Mouse (Mus musculus): ENCODE data around the gene Barx1. TPM values are rescaled to one million over a fixed set of nuclear protein-coding genes. Genes with fewer than 3 reads are reported as not detected.

Gene Barx1
- polyA plus RNA-seq, 1 experiment from 2014 or later: not detected

GRCm38 (mm10) chr13:48706385-48706951, 43.7 kb downstream of the Barx1 start:
- peak overlapping the region; percentile 63 for H3K4me2 ChIP-seq (ENCODE audit: low read length)
- DNase-seq (ENCODE audit: low spot score) (peak; percentile 47), ATAC-seq (replicated peaks; ENCODE audit: low FRiP score, low read depth) (no peak; the same call in 1 of the 2 replicates)
- H3K4me3 ChIP-seq (replicated peaks; ENCODE audit: low read depth, low read length): peak overlapping the region; percentile 39
- H3K36me3 ChIP-seq (ENCODE audit: insufficient read depth, low read length): no peaks in the 10 kb centered on the region
- no peaks in the 10 kb centered on the region for H3K27me3 ChIP-seq (ENCODE audit: insufficient read depth, low read length)
- 3% methylated on average over 21 of the region's 21 CpGs for WGBS
- no peaks in the 10 kb centered on the region for H3K9me3 ChIP-seq (replicated peaks; ENCODE audit: low read length)
- no peak overlapping the region for H3K27ac ChIP-seq
- H3K9ac ChIP-seq (ENCODE audit: low read depth, low read length): peak overlapping the region; percentile 40; the same call in 1 of the 2 replicates
- H3K4me1 ChIP-seq (replicated peaks; ENCODE audit: insufficient read depth, low read length): 0 out of 2 replicates have a peak, but pooled peaks cover 3% of the 10 kb centered on the region
- no peak for TF ChIP-seq CTCF (IDR thresholded peaks at IDR 0.05; ENCODE audit: low read depth)

- no peak for ATAC-seq (replicated peaks; ENCODE audit: low FRiP score, low read depth)
- 81% methylated on average over 2 of the region's 2 CpGs for WGBS
Measured at GRCm38 (mm10) chr13:48712675-48713074, 49.9 kb downstream of the Barx1 start.

GRCm38 (mm10) chr13:48716075-48716474, 53.3 kb downstream of the Barx1 start:
- no peak overlapping the region for H3K9ac ChIP-seq (ENCODE audit: low read depth, low read length)
- DNase-seq (ENCODE audit: low spot score): no peak
- no peak for ATAC-seq (replicated peaks; ENCODE audit: low FRiP score, low read depth)
- H3K27ac ChIP-seq: no peak overlapping the region
- H3K9me3 ChIP-seq (replicated peaks; ENCODE audit: low read length): no peaks in the 10 kb centered on the region
- H3K36me3 ChIP-seq (ENCODE audit: insufficient read depth, low read length): no peaks in the 10 kb centered on the region
- no peak overlapping the region for H3K4me2 ChIP-seq (ENCODE audit: low read length)
- 54% methylated on average over 4 of the region's 4 CpGs for WGBS
- H3K27me3 ChIP-seq (ENCODE audit: insufficient read depth, low read length): no peaks in the 10 kb centered on the region
- no peaks in the 10 kb centered on the region for H3K4me1 ChIP-seq (replicated peaks; ENCODE audit: insufficient read depth, low read length)
- TF ChIP-seq CTCF (IDR thresholded peaks at IDR 0.05; ENCODE audit: low read depth): peak; percentile 58; the same call in 1 of the 2 replicates
- no peak overlapping the region for H3K4me3 ChIP-seq (replicated peaks; ENCODE audit: low read depth, low read length)

More at GRCm38 (mm10) chr13:48712675-48713074, 49.9 kb downstream of the Barx1 start:
- Histone ChIP-seq H3K4me2 (ENCODE audit: low read length) (no peak overlapping the region), H3K27ac (no peak overlapping the region), H3K9ac (ENCODE audit: low read depth, low read length) (no peak overlapping the region), H3K9me3 (replicated peaks; ENCODE audit: low read length) (no peaks in the 10 kb centered on the region), H3K36me3 (ENCODE audit: insufficient read depth, low read length) (no peaks in the 10 kb centered on the region), H3K27me3 (ENCODE audit: insufficient read depth, low read length) (no peaks in the 10 kb centered on the region), H3K4me3 (replicated peaks; ENCODE audit: low read depth, low read length) (no peak overlapping the region), H3K4me1 (replicated peaks; ENCODE audit: insufficient read depth, low read length) (no peaks in the 10 kb centered on the region)
- no peak for DNase-seq (ENCODE audit: low spot score)
- TF ChIP-seq CTCF (IDR thresholded peaks at IDR 0.05; ENCODE audit: low read depth): no peak

Other genes starting within 250 kb of the Barx1 start
- gene Zfp169, start 149.5 kb upstream of the Barx1 start, polyA plus RNA-seq (2015; fragmentation: Nextera tagmentation; extraction: Ambion mirVana): 2.2 TPM in 2 replicates
- gene A830005F24Rik, start 149.4 kb upstream of the Barx1 start, polyA plus RNA-seq (2015; fragmentation: Nextera tagmentation; extraction: Ambion mirVana): 0.64 and 1.1 TPM in 2 replicates
- 9.9 and 10.7 TPM in 2 replicates for gene Ptpdc1, start 37.3 kb upstream of the Barx1 start, polyA plus RNA-seq (2015; fragmentation: Nextera tagmentation; extraction: Ambion mirVana)
- 5.3 and 5.4 TPM in 2 replicates for gene Phf2, start 208.1 kb downstream of the Barx1 start, polyA plus RNA-seq (2015; fragmentation: Nextera tagmentation; extraction: Ambion mirVana)